In the genomic region with DNA sequence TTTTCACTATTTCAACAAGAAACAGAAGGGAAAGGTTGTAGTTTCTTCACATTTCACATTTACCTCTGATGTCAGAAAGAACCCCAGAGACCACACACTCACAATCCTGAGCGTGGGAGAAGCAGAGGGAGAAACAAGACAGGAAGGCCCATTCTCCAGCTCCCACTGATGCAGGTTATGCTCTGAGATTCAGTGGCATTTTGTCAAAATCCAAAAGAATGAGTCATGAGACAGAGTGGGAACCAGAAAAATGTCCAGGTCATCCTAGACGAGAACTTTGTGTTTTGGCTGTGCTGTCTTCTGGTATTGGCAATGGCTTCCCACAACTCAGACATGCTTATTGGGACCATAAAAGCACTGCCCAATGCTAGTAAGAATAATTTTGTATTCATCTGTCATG, we compare ENCODE assay signal across 22 mouse cellular contexts.
DNase-seq lines count a peak whose midpoint lies in the region; ATAC-seq and TF ChIP-seq lines count a peak whose summit lies in the region.
"Had no signal": no experiment of that assay in that cellular context is flagged by ENCODE, and none has a peak within 500 bp of the region (broad histone marks: within the 10 kb centered on the region; RNA-seq: fewer than 3 reads in every experiment).

No protein-coding gene starts in this region.

- ATAC-seq in Patski, result peak; percentile 77
- no peak for ATAC-seq in monocyte, adult 5-6 weeks (replicated peaks; ENCODE audit: insufficient number of reproducible peaks, low FRiP score, low TSS enrichment, poor library complexity, severe bottlenecking)
- ATAC-seq: activated CD4-positive, CD25-positive, alpha-beta regulatory T cell, adult 4 months; CD4-positive, CD25-positive, alpha-beta regulatory T cell, adult 4 months had no signal

- in situ Hi-C loops in Patski (cut with MboI; ENCODE audit: low pct_unique_long_range_greater_than_20kb), result no loop called here

- DNase-seq in lung, postnatal 36 days, result peak; percentile 9
- DNase-seq in lung, postnatal 14 days, result no peak
- DNase-seq in Muller cell, postnatal 12 days (ENCODE audit: inconsistent ontology term), result peak; percentile 82
- DNase-seq in Patski (ENCODE audit: low read depth, low spot score), result no peak
- peak; percentile 37 for DNase-seq in fibroblast of lung, adult 2 months (ENCODE audit: low read depth)
- DNase-seq in urinary bladder, adult 2 months (ENCODE audit: low spot score), result no peak
- DNase-seq in left cerebral cortex, postnatal 14 days (ENCODE audit: low spot score in 2 of 2), result no peak
- DNase-seq: adrenal gland, adult 2 months; adrenal gland, adult 8-10 months; adrenal gland, postnatal 10 days; adrenal gland, postnatal 14 days; adrenal gland, postnatal 25 days; adrenal gland, postnatal 36 days; B cell, adult 2 months; cerebellum, adult 11 months; cerebellum, adult 11-12 months; cerebellum, adult 18-20 months; cerebellum, adult 2 months had no signal

- intact Hi-C loops in left cerebral cortex, postnatal 14 days (cut with DNase I), result no loop called here

- no peak for TF ChIP-seq CTCF in Patski (IDR thresholded peaks at IDR 0.05)

- POLR2A ChIA-PET in Patski (lab: Charles Lee), result no interaction called here

- H3K27me3 ChIP-seq in Patski, result no peaks in the 10 kb centered on the region
- H3K27me3 ChIP-seq: CH12.LX had no signal

- CTCF ChIA-PET in Patski (lab: Charles Lee), result no interaction called here

Comparison
In these comparisons a context has a peak if more than half of its experiments do, and no peak if none do; other contexts are left out.
1. DNase-seq: peak in lung, postnatal 36 days (single experiment), Muller cell, postnatal 12 days (single experiment) and fibroblast of lung, adult 2 months (single experiment); none in lung, postnatal 14 days (single experiment), Patski (single experiment), urinary bladder, adult 2 months (single experiment) and left cerebral cortex, postnatal 14 days (0 of 2).